27 mouse cellular contexts compared by ENCODE assay signal in the genomic region with DNA sequence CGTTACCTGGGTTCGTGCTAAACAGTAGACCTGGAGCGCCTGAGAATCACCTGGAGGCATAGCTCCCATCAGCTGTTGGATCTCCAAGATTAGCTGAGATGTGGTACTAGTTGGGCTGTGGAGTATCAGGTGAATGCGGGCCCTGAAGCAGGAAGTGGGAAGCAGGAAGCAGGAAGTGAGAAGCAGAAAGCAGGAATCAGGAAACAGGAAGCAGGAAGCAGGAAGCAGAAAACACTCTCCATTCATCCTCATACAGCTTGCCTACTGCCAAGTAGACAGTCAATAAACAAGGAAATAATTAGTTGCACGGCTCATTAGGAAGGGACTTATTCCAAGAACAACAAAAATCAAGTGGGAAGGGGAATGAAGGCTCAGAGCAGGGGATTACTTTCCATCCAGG.
"Had no signal": no experiment of that assay in that cellular context is flagged by ENCODE, and none has a peak within 500 bp of the region (broad histone marks: within the 10 kb centered on the region; RNA-seq: fewer than 3 reads in every experiment).

No protein-coding gene starts in this region.

- H3K27me3 ChIP-seq: embryonic facial prominence, embryonic 12.5 days; embryonic facial prominence, embryonic 13.5 days; embryonic facial prominence, embryonic 15.5 days; forebrain, embryonic 12.5 days; forebrain, embryonic 13.5 days; forebrain, embryonic 15.5 days had no signal

- H3K9me3 ChIP-seq: embryonic facial prominence, embryonic 10.5 days; embryonic facial prominence, embryonic 12.5 days; embryonic facial prominence, embryonic 13.5 days; embryonic facial prominence, embryonic 15.5 days; forebrain, embryonic 10.5 days; forebrain, embryonic 12.5 days; forebrain, embryonic 13.5 days; forebrain, embryonic 15.5 days had no signal

- ATAC-seq: forebrain, embryonic 13.5 days; forebrain, embryonic 14.5 days; forebrain, embryonic 15.5 days; forebrain, embryonic 16.5 days; forebrain, postnatal 0 days had no signal

- H3K4me2 ChIP-seq: embryonic facial prominence, embryonic 12.5 days; embryonic facial prominence, embryonic 13.5 days; embryonic facial prominence, embryonic 15.5 days; forebrain, embryonic 12.5 days; forebrain, embryonic 13.5 days; forebrain, embryonic 15.5 days had no signal

- H3K36me3 ChIP-seq: embryonic facial prominence, embryonic 10.5 days; embryonic facial prominence, embryonic 12.5 days; embryonic facial prominence, embryonic 13.5 days; embryonic facial prominence, embryonic 15.5 days; forebrain, embryonic 10.5 days; forebrain, embryonic 12.5 days; forebrain, embryonic 15.5 days had no signal

- H3K27ac ChIP-seq: embryonic facial prominence, embryonic 10.5 days; embryonic facial prominence, embryonic 12.5 days; embryonic facial prominence, embryonic 13.5 days; embryonic facial prominence, embryonic 15.5 days; forebrain, embryonic 10.5 days; forebrain, embryonic 12.5 days; forebrain, embryonic 13.5 days; forebrain, embryonic 15.5 days; gastrocnemius, adult 2 months; heart, adult 2 months had no signal

- DNase-seq: cerebellum, adult 8-10 months; cerebellum, adult 9-10 months; cerebellum, adult 9-11 months; cerebellum, postnatal 10 days; cerebellum, postnatal 14 days; cerebellum, postnatal 25 days; cerebellum, postnatal 36 days; embryo, embryonic 11 days; forebrain, postnatal 0 days; gastrocnemius, adult 2 months; gastrocnemius, postnatal 10 days; gastrocnemius, postnatal 14 days; gastrocnemius, postnatal 25 days; gastrocnemius, postnatal 36 days; heart, adult 18-20 months; heart, adult 2 months had no signal

- H3K9ac ChIP-seq: embryonic facial prominence, embryonic 12.5 days; embryonic facial prominence, embryonic 13.5 days; embryonic facial prominence, embryonic 15.5 days; forebrain, embryonic 12.5 days; forebrain, embryonic 13.5 days; forebrain, embryonic 15.5 days; forebrain, postnatal 0 days had no signal

- H3K4me3 ChIP-seq: embryonic facial prominence, embryonic 10.5 days; embryonic facial prominence, embryonic 12.5 days; embryonic facial prominence, embryonic 13.5 days; embryonic facial prominence, embryonic 15.5 days; erythroblast, embryonic 14.5 days; forebrain, embryonic 10.5 days; forebrain, embryonic 12.5 days; forebrain, embryonic 13.5 days; forebrain, embryonic 15.5 days; gastrocnemius, adult 2 months; heart, adult 2 months had no signal

- H3K4me1 ChIP-seq: embryonic facial prominence, embryonic 10.5 days; embryonic facial prominence, embryonic 12.5 days; embryonic facial prominence, embryonic 13.5 days; embryonic facial prominence, embryonic 15.5 days; forebrain, embryonic 10.5 days; forebrain, embryonic 12.5 days; forebrain, embryonic 13.5 days; forebrain, embryonic 15.5 days had no signal
